Mouse (Mus musculus) retina, embryonic 14.5 days (tissue): Measurements from ENCODE around the gene Parl.

Source experiments
- DNase-seq: peaks from one replicate; pipeline ENCODE4 v3.0.0-alpha.2; 2015; ENCODE audit warnings: low spot score

The Parl gene

GRCm38 (mm10) chr16:20237426-20237825 lies 64.8 kb downstream of the Parl start:
- no peak for DNase-seq

- no peak for DNase-seq
Observed at GRCm38 (mm10) chr16:20234406-20234805, 67.8 kb downstream of the Parl start.
